Mouse (Mus musculus): ENCODE results near the gene Mapre3. TPM values are rescaled to one million over a fixed set of nuclear protein-coding genes. Genes with fewer than 3 reads are reported as not detected.

Mapre3 gene
- polyA plus RNA-seq, 1 experiment: not detected

- Histone ChIP-seq H3K4me3 (ENCODE audit: insufficient read depth, low read depth, low read length) (no peak overlapping the region), H3K4me1 (ENCODE audit: control insufficient read depth, insufficient read depth, low read length) (peaks cover 14% of the 10 kb centered on the region), H3K27ac (ENCODE audit: insufficient read depth, low read depth, low read length) (no peak overlapping the region)
- 46% methylated on average over 3 of the region's 3 CpGs for WGBS
- no peak for TF ChIP-seq CTCF (IDR thresholded peaks at IDR 0.05; ENCODE audit: insufficient read depth, low read depth, low read length)
- no peak for TF ChIP-seq POLR2A (IDR thresholded peaks at IDR 0.05; ENCODE audit: insufficient read depth, low read depth, low read length)
Observed at GRCm38 (mm10) chr5:30841896-30842295, 27.5 kb downstream of the Mapre3 start.

GRCm38 (mm10) chr5:30849891-30850555, 35.6 kb downstream of the Mapre3 start:
- TF ChIP-seq CTCF (IDR thresholded peaks at IDR 0.05; ENCODE audit: insufficient read depth, low read depth, low read length): no peak
- no peak for TF ChIP-seq POLR2A (IDR thresholded peaks at IDR 0.05; ENCODE audit: insufficient read depth, low read depth, low read length)
- Histone ChIP-seq H3K27ac (ENCODE audit: insufficient read depth, low read depth, low read length) (no peak overlapping the region), H3K4me1 (ENCODE audit: control insufficient read depth, insufficient read depth, low read length) (peaks cover 29% of the 10 kb centered on the region)

DNA sequence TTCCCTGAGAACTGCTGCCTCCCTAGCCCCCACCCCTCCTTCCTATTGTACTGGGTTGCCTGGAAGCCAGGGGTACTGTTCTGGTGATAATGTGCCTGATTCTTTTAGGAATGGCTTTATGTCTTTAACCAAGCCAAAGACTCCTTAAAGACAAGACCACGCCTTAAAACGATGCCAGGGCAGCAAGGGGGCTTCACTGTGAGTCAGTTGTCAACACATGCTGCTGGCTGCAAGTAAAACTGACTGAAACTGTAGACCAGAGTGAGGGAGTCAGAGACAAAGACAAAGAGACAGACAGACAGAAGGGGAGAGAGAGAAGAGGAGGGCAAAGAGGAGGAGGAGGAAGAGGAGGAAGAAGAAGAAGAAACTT, 36.1 kb downstream of the Mapre3 start:
- H3K27ac ChIP-seq (ENCODE audit: insufficient read depth, low read depth, low read length): no peak overlapping the region
- WGBS: 58% methylated on average over 2 of the region's 2 CpGs
- no peak for TF ChIP-seq POLR2A (IDR thresholded peaks at IDR 0.05; ENCODE audit: insufficient read depth, low read depth, low read length)
- TF ChIP-seq CTCF (IDR thresholded peaks at IDR 0.05; ENCODE audit: insufficient read depth, low read depth, low read length): no peak
- H3K4me3 ChIP-seq (ENCODE audit: insufficient read depth, low read depth, low read length): no peak overlapping the region
- H3K4me1 ChIP-seq (ENCODE audit: control insufficient read depth, insufficient read depth, low read length): peaks cover 25% of the 10 kb centered on the region

More at GRCm38 (mm10) chr5:30849891-30850555, 35.6 kb downstream of the Mapre3 start:
- WGBS: 72% methylated on average over 6 of the region's 6 CpGs
- H3K4me3 ChIP-seq (ENCODE audit: insufficient read depth, low read depth, low read length): no peak overlapping the region

DNA sequence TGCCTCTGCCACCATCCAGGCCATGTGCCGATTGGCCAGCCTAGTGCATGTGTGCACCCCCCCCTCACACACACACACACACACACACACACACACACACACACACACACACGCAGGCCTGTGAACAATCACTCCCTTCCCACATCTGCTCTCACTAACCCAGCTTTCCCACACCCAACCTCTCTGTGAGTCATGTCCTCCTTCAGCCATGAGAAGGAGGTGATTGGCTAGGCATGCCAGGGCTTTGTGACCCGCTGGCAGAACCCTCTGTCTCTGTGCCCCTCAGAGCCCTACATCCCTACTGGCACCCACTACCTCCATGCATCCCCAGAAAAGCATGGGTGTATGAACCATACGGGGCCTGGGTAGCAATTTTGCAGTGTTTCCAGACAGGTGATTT, 39.1 kb downstream of the Mapre3 start:
- no peak overlapping the region for H3K27ac ChIP-seq (ENCODE audit: insufficient read depth, low read depth, low read length)
- 50% methylated on average over 4 of the region's 4 CpGs for WGBS
- no peak for TF ChIP-seq POLR2A (IDR thresholded peaks at IDR 0.05; ENCODE audit: insufficient read depth, low read depth, low read length)
- no peak for TF ChIP-seq CTCF (IDR thresholded peaks at IDR 0.05; ENCODE audit: insufficient read depth, low read depth, low read length)
- peaks cover 24% of the 10 kb centered on the region for H3K4me1 ChIP-seq (ENCODE audit: control insufficient read depth, insufficient read depth, low read length)
- H3K4me3 ChIP-seq (ENCODE audit: insufficient read depth, low read depth, low read length): no peak overlapping the region

DNA sequence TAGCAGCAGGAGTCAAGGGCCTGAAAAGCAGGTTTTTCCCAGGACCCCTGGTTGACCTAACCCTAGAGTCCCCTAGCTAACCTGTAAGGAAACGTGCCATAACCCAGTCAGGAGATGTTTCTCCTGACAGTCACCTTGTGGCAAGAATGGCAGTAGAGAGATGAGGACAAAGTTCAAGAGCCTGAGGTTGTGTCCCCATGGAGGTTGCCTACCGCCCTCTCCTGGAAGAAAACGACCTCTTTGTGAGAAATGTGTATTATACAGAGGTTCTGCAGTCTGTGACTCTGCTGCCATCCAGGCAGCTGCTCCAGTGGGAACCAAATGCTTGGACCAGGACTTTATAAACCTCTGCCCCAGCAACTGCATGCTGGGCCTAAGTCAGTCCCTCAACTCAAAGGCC, 41.2 kb downstream of the Mapre3 start:
- TF ChIP-seq CTCF (IDR thresholded peaks at IDR 0.05; ENCODE audit: insufficient read depth, low read depth, low read length) (no peak), POLR2A (IDR thresholded peaks at IDR 0.05; ENCODE audit: insufficient read depth, low read depth, low read length) (no peak)
- WGBS: 67% methylated on average over 3 of the region's 3 CpGs
- H3K4me1 ChIP-seq (ENCODE audit: control insufficient read depth, insufficient read depth, low read length): peaks cover 20% of the 10 kb centered on the region
- no peak overlapping the region for H3K4me3 ChIP-seq (ENCODE audit: insufficient read depth, low read depth, low read length)
- no peak overlapping the region for H3K27ac ChIP-seq (ENCODE audit: insufficient read depth, low read depth, low read length)

DNA sequence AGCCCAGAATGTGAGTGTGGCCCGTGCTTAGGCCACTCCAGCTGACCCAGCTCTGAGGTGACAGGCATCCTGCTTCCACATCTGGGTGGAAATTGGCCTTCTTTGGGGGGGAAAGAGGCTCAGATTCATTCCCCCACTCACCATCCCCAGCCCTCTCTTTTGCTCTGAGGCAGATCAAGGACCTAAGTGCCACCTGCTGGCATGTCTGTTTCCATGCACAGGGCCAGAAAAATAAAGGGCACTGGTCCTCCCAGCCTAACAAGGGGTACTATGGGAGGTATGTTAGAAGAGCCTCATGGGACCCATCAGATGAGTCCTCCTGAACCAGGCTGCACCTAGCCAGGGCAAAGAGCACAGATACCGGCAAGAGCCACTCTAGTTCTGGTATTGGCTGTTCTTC, 41.7 kb downstream of the Mapre3 start:
- no peak for TF ChIP-seq POLR2A (IDR thresholded peaks at IDR 0.05; ENCODE audit: insufficient read depth, low read depth, low read length)
- no peak for TF ChIP-seq CTCF (IDR thresholded peaks at IDR 0.05; ENCODE audit: insufficient read depth, low read depth, low read length)
- no peak overlapping the region for H3K4me3 ChIP-seq (ENCODE audit: insufficient read depth, low read depth, low read length)
- 77% methylated on average over 2 of the region's 2 CpGs for WGBS
- no peak overlapping the region for H3K27ac ChIP-seq (ENCODE audit: insufficient read depth, low read depth, low read length)
- peaks cover 20% of the 10 kb centered on the region for H3K4me1 ChIP-seq (ENCODE audit: control insufficient read depth, insufficient read depth, low read length)

DNA sequence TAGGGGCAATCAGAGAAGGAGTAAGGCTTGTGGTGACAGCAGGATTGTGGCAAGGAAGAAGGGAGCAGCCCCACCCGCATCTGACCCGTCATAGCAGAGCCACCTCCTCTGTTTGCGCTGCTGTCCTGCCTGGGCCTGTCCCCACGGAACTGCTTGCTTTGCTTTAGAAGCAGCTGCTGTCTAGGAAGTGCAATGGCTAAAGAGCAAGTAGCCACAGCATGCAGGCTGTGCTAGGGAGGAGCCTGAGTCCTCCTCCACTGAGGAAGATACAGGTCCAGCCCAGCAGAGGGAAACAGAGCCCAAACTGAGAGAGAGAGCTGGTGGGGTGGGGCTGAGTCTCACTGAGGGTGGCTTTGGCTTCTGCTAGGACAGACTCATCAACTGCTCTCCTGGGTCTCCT, 49.4 kb downstream of the Mapre3 start:
- WGBS: 63% methylated on average over 4 of the region's 4 CpGs
- H3K4me3 ChIP-seq (ENCODE audit: insufficient read depth, low read depth, low read length): no peak overlapping the region
- H3K4me1 ChIP-seq (ENCODE audit: control insufficient read depth, insufficient read depth, low read length): peaks cover under 1% of the 10 kb centered on the region
- no peak overlapping the region for H3K27ac ChIP-seq (ENCODE audit: insufficient read depth, low read depth, low read length)
- no peak for TF ChIP-seq POLR2A (IDR thresholded peaks at IDR 0.05; ENCODE audit: insufficient read depth, low read depth, low read length)
- TF ChIP-seq CTCF (IDR thresholded peaks at IDR 0.05; ENCODE audit: insufficient read depth, low read depth, low read length): no peak

DNA sequence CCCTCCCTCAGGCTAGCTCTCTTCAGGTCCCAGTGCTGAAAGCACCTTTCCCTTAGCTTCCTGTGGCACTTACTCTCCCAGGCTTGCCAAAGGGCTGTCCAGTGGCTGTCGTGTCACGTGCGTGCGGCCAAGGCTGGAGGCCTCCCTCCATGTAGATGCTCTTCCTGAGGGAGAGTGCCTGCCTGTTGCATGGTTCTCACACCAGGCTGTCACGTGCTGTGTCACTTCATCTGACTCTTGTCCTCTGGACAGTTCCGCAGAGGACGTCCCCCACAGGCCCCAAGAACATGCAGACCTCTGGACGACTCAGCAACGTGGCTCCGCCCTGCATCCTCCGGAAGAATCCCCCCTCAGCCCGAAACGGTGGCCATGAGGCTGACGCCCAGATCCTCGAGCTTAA, 49.9 kb downstream of the Mapre3 start:
- TF ChIP-seq CTCF (IDR thresholded peaks at IDR 0.05; ENCODE audit: insufficient read depth, low read depth, low read length) (no peak), POLR2A (IDR thresholded peaks at IDR 0.05; ENCODE audit: insufficient read depth, low read depth, low read length) (no peak)
- peaks cover 3% of the 10 kb centered on the region for H3K4me1 ChIP-seq (ENCODE audit: control insufficient read depth, insufficient read depth, low read length)
- no peak overlapping the region for H3K4me3 ChIP-seq (ENCODE audit: insufficient read depth, low read depth, low read length)
- H3K27ac ChIP-seq (ENCODE audit: insufficient read depth, low read depth, low read length): no peak overlapping the region
- WGBS: 60% methylated on average over 15 of the region's 15 CpGs

DNA sequence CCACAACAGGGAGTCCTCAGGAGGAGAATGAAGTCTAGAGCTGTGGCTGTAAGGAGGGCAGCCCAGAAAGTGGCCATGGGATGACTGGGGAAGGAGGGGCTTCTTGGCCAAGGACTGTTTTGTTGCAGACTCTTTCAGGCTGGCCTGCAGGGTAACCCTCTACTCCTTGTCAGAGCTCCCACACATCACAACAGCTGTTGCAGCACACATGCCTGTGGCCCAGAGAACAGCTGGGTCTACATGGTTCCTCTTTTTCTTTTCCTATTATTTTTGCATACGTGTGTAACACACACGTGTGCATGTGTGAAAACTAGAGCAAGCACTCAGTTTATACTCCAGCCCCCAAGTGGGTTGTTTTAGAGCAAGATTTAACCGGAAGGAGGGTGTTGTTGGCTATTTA, 52.4 kb downstream of the Mapre3 start:
- Histone ChIP-seq H3K27ac (ENCODE audit: insufficient read depth, low read depth, low read length) (no peak overlapping the region), H3K4me3 (ENCODE audit: insufficient read depth, low read depth, low read length) (no peak overlapping the region), H3K4me1 (ENCODE audit: control insufficient read depth, insufficient read depth, low read length) (peaks cover 9% of the 10 kb centered on the region; the same call in 1 of the 2 replicates)
- TF ChIP-seq CTCF (IDR thresholded peaks at IDR 0.05; ENCODE audit: insufficient read depth, low read depth, low read length) (no peak), POLR2A (IDR thresholded peaks at IDR 0.05; ENCODE audit: insufficient read depth, low read depth, low read length) (no peak)
- 87% methylated on average over 3 of the region's 3 CpGs for whole genome bisulfite sequencing
